Mouse (Mus musculus) C2C12 (cell line): ENCODE results near the gene Itpr3.

Experiments used
- CEBPB ChIP-seq: IDR thresholded peaks from one replicate; pipeline ENCODE4 v1.6.1; 2011; ENCODE audit warnings: low read depth, mild to moderate bottlenecking, control low read depth, moderate library complexity
- CTCF ChIP-seq: IDR thresholded peaks from one replicate; pipeline ENCODE4 v1.5.1; 2011; ENCODE audit not compliant: control insufficient read depth, insufficient read depth, insufficient read length
- FOSL1 ChIP-seq: IDR thresholded peaks from one replicate; pipeline ENCODE4 v1.8.0; 2011; ENCODE audit warnings: mild to moderate bottlenecking, low read length; ENCODE audit not compliant: poor library complexity, insufficient read depth, severe bottlenecking
- MAX ChIP-seq: IDR thresholded peaks from one replicate; pipeline ENCODE4 v1.6.1; 2011; ENCODE audit warnings: mild to moderate bottlenecking, control low read depth
- MYOD1 ChIP-seq: IDR thresholded peaks from one replicate; pipeline ENCODE4 v1.6.1; 2011; ENCODE audit warnings: low read depth; ENCODE audit not compliant: control insufficient read depth, insufficient read length
- MYOG ChIP-seq: IDR thresholded peaks from one replicate; pipeline ENCODE4 v1.6.1; 2011; ENCODE audit not compliant: control insufficient read depth, insufficient read length; ENCODE audit errors: extremely low read depth

GRCm38 (mm10) chr17:27069071-27069470 lies 12.0 kb downstream of the Itpr3 start:
- no peak for TF ChIP-seq CTCF
- no peak for TF ChIP-seq CEBPB
- no peak for TF ChIP-seq MAX
- TF ChIP-seq FOSL1: no peak
- no peak for TF ChIP-seq MYOD1
- TF ChIP-seq MYOG: no peak
